Mouse (Mus musculus) MEL (cell line): Measurements from ENCODE around the gene Mcfd2. TPM values are rescaled to one million over a fixed set of nuclear protein-coding genes. Genes with fewer than 3 reads are reported as not detected.

Experiments
- DNase-seq: peaks from one replicate; pipeline ENCODE4 v3.0.0; 2011; ENCODE audit warnings: low read depth, low spot score
- H3K27ac ChIP-seq: 2 replicates; pipeline ENCODE4 v1.5.1; 2012; ENCODE audit warnings: low read depth, mild to moderate bottlenecking, control low read depth, low read length, moderate library complexity; ENCODE audit not compliant: control insufficient read depth
- H3K27me3 ChIP-seq, 2 experiments: fragments of 150-350 bp in 1 of 2; sonication (generic) in 1 of 2; 2 replicates each; pipeline ENCODE4 v1.6.1; 2012; ENCODE audit warnings: low read length in 2 of 2, mild to moderate bottlenecking in 2 of 2, improper control_type of control experiment in 1 of 2, moderate library complexity in 1 of 2; ENCODE audit not compliant: insufficient read depth in 2 of 2, control insufficient read depth in 1 of 2
- H3K36me3 ChIP-seq, 2 experiments: 2 replicates each; pipeline ENCODE4 v1.6.1; 2012 to 2014; ENCODE audit warnings: low read length in 2 of 2, improper control_type of control experiment in 1 of 2, inconsistent platforms in 1 of 2, mild to moderate bottlenecking in 1 of 2; ENCODE audit not compliant: insufficient read depth in 2 of 2, control insufficient read depth in 1 of 2
- H3K4me1 ChIP-seq, 2 experiments: fragments of 150-350 bp in 1 of 2; sonication (generic) in 1 of 2; 2 replicates each; pipeline ENCODE4 v1.6.1; 2012; ENCODE audit warnings: low read length in 2 of 2, improper control_type of control experiment in 1 of 2, mild to moderate bottlenecking in 1 of 2; ENCODE audit not compliant: insufficient read depth in 2 of 2, control insufficient read depth in 1 of 2
- H3K4me3 ChIP-seq, 2 experiments: fragments of 150-350 bp in 1 of 2; sonication (generic) in 1 of 2; 2 replicates each; pipeline ENCODE4 v1.5.1; 2012; ENCODE audit warnings: low read depth in 2 of 2, low read length in 2 of 2, mild to moderate bottlenecking in 2 of 2, moderate library complexity in 2 of 2, control low read depth in 1 of 2, improper control_type of control experiment in 1 of 2; ENCODE audit not compliant: control insufficient read depth in 1 of 2, insufficient read depth in 1 of 2
- H3K79me2 ChIP-seq: 2 replicates; pipeline ENCODE4 v1.6.1; 2012; ENCODE audit warnings: mild to moderate bottlenecking, low read length, moderate library complexity; ENCODE audit not compliant: control insufficient read depth, poor library complexity, insufficient read depth
- H3K9ac ChIP-seq: 2 replicates; pipeline ENCODE4 v1.6.1; 2012; ENCODE audit warnings: low read depth, mild to moderate bottlenecking, control low read depth, low read length, moderate library complexity; ENCODE audit not compliant: control insufficient read depth, poor library complexity, severe bottlenecking
- H3K9me3 ChIP-seq: fragments of 150-350 bp; sonication (generic); replicated peaks from 2 replicates; pipeline ENCODE4 v1.6.1; 2012; ENCODE audit warnings: mild to moderate bottlenecking, low read length, improper control_type of control experiment, moderate library complexity; ENCODE audit not compliant: insufficient read depth
- BHLHE40 ChIP-seq: IDR thresholded peaks from 2 replicates; pipeline ENCODE4 v1.6.1; 2012; ENCODE audit warnings: low read depth, mild to moderate bottlenecking, inconsistent platforms, low read length, improper control_type of control experiment, borderline replicate concordance
- CHD1 ChIP-seq: IDR thresholded peaks from 2 replicates; pipeline ENCODE4 v1.6.1; 2012; ENCODE audit warnings: low read depth, mild to moderate bottlenecking, inconsistent platforms, low read length, improper control_type of control experiment
- CTCF ChIP-seq, 3 experiments: IDR thresholded peaks in 2 of 3; conservative IDR thresholded peaks in 1 of 3; 2 replicates each; pipeline ENCODE4 v1.5.1; 2011 to 2012; ENCODE audit warnings: low read length in 3 of 3, low read depth in 2 of 3, mild to moderate bottlenecking in 2 of 3, improper control_type of control experiment in 1 of 3, inconsistent platforms in 1 of 3, mixed read lengths in 1 of 3, moderate library complexity in 1 of 3; ENCODE audit not compliant: control insufficient read depth in 1 of 3, insufficient read depth in 1 of 3, poor library complexity in 1 of 3, severe bottlenecking in 1 of 3
- ELF1 ChIP-seq: IDR thresholded peaks from 2 replicates; pipeline ENCODE4 v1.6.1; 2014; ENCODE audit warnings: low read depth, mild to moderate bottlenecking, inconsistent platforms, low read length, improper control_type of control experiment, moderate library complexity
- ETS1 ChIP-seq: IDR thresholded peaks from 2 replicates; pipeline ENCODE4 v1.6.1; 2012; ENCODE audit warnings: low read depth, mild to moderate bottlenecking, inconsistent platforms, low read length, improper control_type of control experiment, moderate library complexity
- GABPA ChIP-seq: IDR thresholded peaks from 2 replicates; pipeline ENCODE4 v1.6.1; 2012; ENCODE audit warnings: low read depth, mild to moderate bottlenecking, inconsistent platforms, low read length, improper control_type of control experiment, moderate library complexity
- HCFC1 ChIP-seq: IDR thresholded peaks from 2 replicates; pipeline ENCODE4 v1.6.1; 2012; ENCODE audit warnings: low read depth, mild to moderate bottlenecking, inconsistent platforms, low read length, improper control_type of control experiment, moderate library complexity
- KAT2A ChIP-seq: conservative IDR thresholded peaks from 2 replicates; pipeline ENCODE4 v1.6.1; 2012; ENCODE audit warnings: low read depth, low read length, improper control_type of control experiment, inconsistent platforms
- MEF2A ChIP-seq: IDR thresholded peaks from 2 replicates; pipeline ENCODE4 v1.6.1; 2014; ENCODE audit warnings: low read depth, mild to moderate bottlenecking, inconsistent platforms, low read length, improper control_type of control experiment; ENCODE audit not compliant: poor library complexity, insufficient replicate concordance, severe bottlenecking; ENCODE audit errors: extremely low read depth
- MXI1 ChIP-seq: IDR thresholded peaks from 2 replicates; pipeline ENCODE4 v1.6.1; 2011; ENCODE audit warnings: mild to moderate bottlenecking, low read depth, low read length, improper control_type of control experiment
- MYB ChIP-seq: IDR thresholded peaks from 2 replicates; pipeline ENCODE4 v1.6.1; 2011; ENCODE audit warnings: mild to moderate bottlenecking, low read depth, low read length, improper control_type of control experiment
- MYC ChIP-seq: IDR thresholded peaks from 2 replicates; pipeline ENCODE4 v1.6.1; 2011; ENCODE audit warnings: low read depth, mild to moderate bottlenecking, low read length, improper control_type of control experiment, moderate library complexity
- NRF1 ChIP-seq: IDR thresholded peaks from 2 replicates; pipeline ENCODE4 v1.6.1; 2014; ENCODE audit warnings: low read depth, mild to moderate bottlenecking, inconsistent platforms, low read length, improper control_type of control experiment, moderate library complexity; ENCODE audit not compliant: poor library complexity, insufficient read depth, severe bottlenecking
- RAD21 ChIP-seq: IDR thresholded peaks from 2 replicates; pipeline ENCODE4 v1.6.1; 2011; ENCODE audit warnings: mild to moderate bottlenecking, low read depth, low read length, improper control_type of control experiment
- RCOR1 ChIP-seq: IDR thresholded peaks from 2 replicates; pipeline ENCODE4 v1.6.1; 2012; ENCODE audit warnings: low read depth, mild to moderate bottlenecking, inconsistent platforms, low read length, improper control_type of control experiment
- SIN3A ChIP-seq: IDR thresholded peaks from 2 replicates; pipeline ENCODE4 v1.6.1; 2012; ENCODE audit warnings: low read length, improper control_type of control experiment, inconsistent platforms
- TCF12 ChIP-seq: IDR thresholded peaks from 2 replicates; pipeline ENCODE4 v1.6.1; 2014; ENCODE audit warnings: low read depth, mild to moderate bottlenecking, inconsistent platforms, low read length, improper control_type of control experiment, moderate library complexity
- UBTF ChIP-seq: IDR thresholded peaks from 2 replicates; pipeline ENCODE4 v1.6.1; 2012; ENCODE audit warnings: low read depth, mild to moderate bottlenecking, inconsistent platforms, low read length, improper control_type of control experiment, moderate library complexity, borderline replicate concordance; ENCODE audit not compliant: insufficient read depth
- USF1 ChIP-seq: IDR thresholded peaks from 2 replicates; pipeline ENCODE4 v1.6.1; 2014; ENCODE audit warnings: low read depth, mild to moderate bottlenecking, inconsistent platforms, low read length, improper control_type of control experiment, moderate library complexity
- USF2 ChIP-seq, 2 experiments: IDR thresholded peaks; 2 replicates each; pipeline ENCODE4 v1.6.1; 2011 to 2012; ENCODE audit warnings: improper control_type of control experiment in 2 of 2, low read length in 2 of 2, borderline replicate concordance in 1 of 2, inconsistent platforms in 1 of 2, low read depth in 1 of 2, mild to moderate bottlenecking in 1 of 2; ENCODE audit not compliant: insufficient read depth in 1 of 2
- ZKSCAN1 ChIP-seq: IDR thresholded peaks from 2 replicates; pipeline ENCODE4 v1.6.1; 2012; ENCODE audit warnings: low read depth, mild to moderate bottlenecking, inconsistent platforms, low read length, improper control_type of control experiment, moderate library complexity
- ZMIZ1 ChIP-seq: IDR thresholded peaks from 2 replicates; pipeline ENCODE4 v1.6.1; 2012; ENCODE audit warnings: low read depth, mild to moderate bottlenecking, inconsistent platforms, low read length, improper control_type of control experiment, moderate library complexity
- ZNF384 ChIP-seq: IDR thresholded peaks from 2 replicates; pipeline ENCODE4 v1.6.1; 2012; ENCODE audit warnings: low read depth, mild to moderate bottlenecking, inconsistent platforms, low read length, improper control_type of control experiment
- polyA plus RNA-seq, 2 experiments: library from polyadenylated mRNA; stranded (reverse) in 1 of 2; unstranded in 1 of 2; fragments of >175 nt in 1 of 2; fragments of >200 nt in 1 of 2; gene quantifications; 2 replicates each; pipeline versions ENCODE4 v1.2.1 to v1.2.4; 2012; ENCODE audit warnings: low replicate concordance in 2 of 2, low read depth in 1 of 2; ENCODE audit not compliant: insufficient read length in 2 of 2, insufficient read depth in 1 of 2, missing spikeins in 1 of 2
- total RNA-seq: library from RNA; depleted of rRNA; stranded (reverse); fragments of 300-350 nt; gene quantifications from 2 replicates; pipeline ENCODE4 v1.2.3, GENCODE M21; 2012

Mcfd2 gene
- total and polyA plus RNA-seq, 3 experiments = 50.4 to 52.6 TPM; not detected in 1

- Histone ChIP-seq H3K9me3 (no peaks in the 10 kb centered on the region), H3K36me3 (no peaks in the 10 kb centered on the region), H3K4me1 (no peaks in the 10 kb centered on the region)
- TF ChIP-seq ZMIZ1 = no peak
- TF ChIP-seq USF1 = no peak
- TF ChIP-seq NRF1 = no peak
- no peak for TF ChIP-seq HCFC1
- TF ChIP-seq ELF1 = no peak
- no peak for TF ChIP-seq MYB
- no peak for TF ChIP-seq MYC
- TF ChIP-seq GABPA = no peak
- no peak for TF ChIP-seq SIN3A
- no peak for TF ChIP-seq ZKSCAN1
- TF ChIP-seq CTCF (IDR thresholded peaks at IDR 0.05 in 2 of 3, conservative IDR thresholded peaks at IDR 0.05 in 1 of 3; ENCODE audit: control insufficient read depth in 1 of 3, insufficient read depth in 1 of 3, low read depth in 2 of 3, low read length in 3 of 3, poor library complexity in 1 of 3, severe bottlenecking in 1 of 3) = no peak
- TF ChIP-seq USF2 (IDR thresholded peaks at IDR 0.05; ENCODE audit: borderline replicate concordance in 1 of 2, insufficient read depth in 1 of 2, low read depth in 1 of 2, low read length in 2 of 2) = no peak
- TF ChIP-seq CHD1 = no peak
- no peak for TF ChIP-seq MEF2A
- TF ChIP-seq UBTF = no peak
- TF ChIP-seq ZNF384 = no peak
- no peak for TF ChIP-seq BHLHE40
- TF ChIP-seq RCOR1 = no peak
- no peak for TF ChIP-seq MXI1
- no peak for TF ChIP-seq TCF12
- TF ChIP-seq, all 39 proteins: peak for 0
- Histone ChIP-seq H3K27me3 (peaks cover 3 to 7% of the 10 kb centered on the region in 2 experiments; a peak in 2 of 4 replicates), H3K79me2 (no peaks in the 10 kb centered on the region), H3K9ac (no peak overlapping the region), H3K4me3 (no peak overlapping the region), H3K27ac (no peak overlapping the region)
- no peak for DNase-seq
These were observed 37.9 kb downstream of the Mcfd2 start for GRCm38 (mm10) chr17:87227878-87228277.

- no peak for DNase-seq
- Histone ChIP-seq H3K27me3 (peaks cover 3 to 7% of the 10 kb centered on the region in 2 experiments; a peak in 2 of 4 replicates), H3K4me3 (no peak overlapping the region), H3K79me2 (no peaks in the 10 kb centered on the region)
- no peak for TF ChIP-seq BHLHE40
- TF ChIP-seq USF2 (IDR thresholded peaks at IDR 0.05; ENCODE audit: borderline replicate concordance in 1 of 2, insufficient read depth in 1 of 2, low read depth in 1 of 2, low read length in 2 of 2) = no peak
- TF ChIP-seq CHD1 = no peak
- TF ChIP-seq KAT2A = no peak
- TF ChIP-seq MEF2A = no peak
- no peak for TF ChIP-seq MYB
- TF ChIP-seq RAD21 = no peak
- no peak for TF ChIP-seq ZKSCAN1
- no peak for TF ChIP-seq USF1
- TF ChIP-seq ETS1 = no peak
- TF ChIP-seq, all 39 proteins: peak for 0
- Histone ChIP-seq H3K9ac (no peak overlapping the region), H3K4me1 (no peaks in the 10 kb centered on the region), H3K9me3 (no peaks in the 10 kb centered on the region), H3K27ac (no peak overlapping the region), H3K36me3 (no peaks in the 10 kb centered on the region)
These were observed 39.6 kb downstream of the Mcfd2 start for GRCm38 (mm10) chr17:87226079-87226640.
